Mouse (Mus musculus): ENCODE measurements around the gene Vmn1r46.
"Not testable (repeated sequence)": the region's sequence is repeated elsewhere in the genome, so short reads cannot be mapped to it uniquely, and the experiment has no call there.

Vmn1r46 gene

GRCm38 (mm10) chr6:89969013-89969412 is at the start of gene Vmn1r46:
Gene Vmn1r46 (plus strand): TSS chr6:89969313.
- no peak for DNase-seq

- not testable (repeated sequence) for DNase-seq
These were observed 28.6 kb upstream of the Vmn1r46 start, which contains the start of gene Vmn1r45 for GRCm38 (mm10) chr6:89940498-89940897. Gene Vmn1r45 (minus strand): TSS chr6:89940598.

- DNase-seq = no peak
These were observed 28.2 kb upstream of the Vmn1r46 start for GRCm38 (mm10) chr6:89940926-89941325.

GRCm38 (mm10) chr6:89953556-89953955 is 15.6 kb upstream of the Vmn1r46 start:
- no peak for DNase-seq

- DNase-seq = no peak
These were observed 2.8 kb upstream of the Vmn1r46 start for GRCm38 (mm10) chr6:89966341-89966740.

- no peak for DNase-seq
These were observed 16.9 kb downstream of the Vmn1r46 start for GRCm38 (mm10) chr6:89985989-89986388.

GRCm38 (mm10) chr6:90015847-90016246 is 46.7 kb downstream of the Vmn1r46 start, which contains the start of gene Vmn1r47:
Gene Vmn1r47 (plus strand): TSS chr6:90016147.
- DNase-seq = not testable (repeated sequence)
